ENCODE assay signal across 21 mouse cellular contexts in the genomic region with DNA sequence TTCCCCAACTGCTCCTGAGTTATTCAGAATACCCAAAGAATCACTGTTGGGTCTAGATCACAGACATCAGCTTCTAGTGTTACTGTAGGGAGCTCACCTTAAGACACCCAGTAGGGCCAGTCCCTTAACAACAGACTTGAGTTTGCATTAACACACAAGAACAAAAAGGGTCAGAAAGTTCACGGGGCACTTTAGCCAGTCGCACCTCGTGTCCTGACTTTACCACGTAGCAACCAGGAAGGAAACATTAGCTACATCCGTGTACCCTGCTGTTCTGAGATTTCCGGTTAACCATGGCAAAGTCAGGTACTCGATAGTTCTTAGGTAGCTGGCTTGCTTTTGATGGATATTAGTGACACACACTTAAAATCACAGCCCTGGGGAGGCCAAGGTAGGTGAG.
"Had no signal": no experiment of that assay in that cellular context is flagged by ENCODE, and none has a peak within 500 bp of the region (broad histone marks: within the 10 kb centered on the region; RNA-seq: fewer than 3 reads in every experiment).

No protein-coding gene starts in this region.

- H3K4me3 ChIP-seq: limb, embryonic 10.5 days; limb, embryonic 13.5 days; liver, embryonic 12.5 days; liver, embryonic 15.5 days; lung, embryonic 15.5 days; midbrain, embryonic 12.5 days; midbrain, embryonic 15.5 days; neural tube, embryonic 13.5 days; stomach, embryonic 15.5 days had no signal

- H3K4me1 ChIP-seq: limb, embryonic 10.5 days; limb, embryonic 13.5 days; liver, embryonic 12.5 days; liver, embryonic 15.5 days; lung, embryonic 15.5 days; midbrain, embryonic 12.5 days; midbrain, embryonic 15.5 days; neural tube, embryonic 13.5 days; stomach, embryonic 15.5 days had no signal

- H3K4me2 ChIP-seq: limb, embryonic 13.5 days; liver, embryonic 12.5 days; liver, embryonic 15.5 days; lung, embryonic 15.5 days; midbrain, embryonic 12.5 days; midbrain, embryonic 15.5 days; neural tube, embryonic 13.5 days; stomach, embryonic 15.5 days had no signal

- H3K36me3 ChIP-seq: midbrain, embryonic 15.5 days had no signal

- ATAC-seq: liver, embryonic 12.5 days; midbrain, embryonic 15.5 days had no signal

- DNase-seq: kidney, adult 9 months; kidney, postnatal 14 days; kidney, postnatal 4 days; liver; lung, adult 18-20 months; lung, postnatal 10 days; lung, postnatal 4 days; retina, postnatal 1 day; right cerebral cortex, postnatal 25 days; spleen, adult 18-20 months; thymus, adult 18-20 months; thymus, postnatal 36 days had no signal

- H3K27ac ChIP-seq: limb, embryonic 10.5 days; limb, embryonic 13.5 days; liver, embryonic 12.5 days; liver, embryonic 15.5 days; lung, embryonic 15.5 days; midbrain, embryonic 12.5 days; midbrain, embryonic 15.5 days; neural tube, embryonic 13.5 days; stomach, embryonic 15.5 days had no signal

- H3K9ac ChIP-seq: limb, embryonic 13.5 days; liver, embryonic 12.5 days; liver, embryonic 15.5 days; lung, embryonic 15.5 days; midbrain, embryonic 12.5 days; midbrain, embryonic 15.5 days; neural tube, embryonic 13.5 days; stomach, embryonic 15.5 days had no signal

- H3K9me3 ChIP-seq: limb, embryonic 10.5 days; limb, embryonic 13.5 days; liver, embryonic 12.5 days; liver, embryonic 15.5 days; lung, embryonic 15.5 days; midbrain, embryonic 12.5 days; midbrain, embryonic 15.5 days; neural tube, embryonic 13.5 days; stomach, embryonic 15.5 days had no signal

- H3K27me3 ChIP-seq: limb, embryonic 13.5 days; liver, embryonic 12.5 days; liver, embryonic 15.5 days; lung, embryonic 15.5 days; midbrain, embryonic 12.5 days; midbrain, embryonic 15.5 days; neural tube, embryonic 13.5 days; stomach, embryonic 15.5 days had no signal
